Mouse (Mus musculus) erythroblast, embryonic 14.5 days (primary cell): ENCODE results near the gene Magoh.

ENCODE experiments used
- GATA1 ChIP-seq: IDR thresholded peaks from 2 replicates; pipeline ENCODE4 v1.6.1; 2012; ENCODE audit warnings: low read length, inconsistent platforms, mixed read lengths
- TAL1 ChIP-seq: IDR thresholded peaks from 3 replicates; pipeline ENCODE4 v1.6.1; 2012; ENCODE audit warnings: low read length, inconsistent platforms, mixed read lengths

DNA sequence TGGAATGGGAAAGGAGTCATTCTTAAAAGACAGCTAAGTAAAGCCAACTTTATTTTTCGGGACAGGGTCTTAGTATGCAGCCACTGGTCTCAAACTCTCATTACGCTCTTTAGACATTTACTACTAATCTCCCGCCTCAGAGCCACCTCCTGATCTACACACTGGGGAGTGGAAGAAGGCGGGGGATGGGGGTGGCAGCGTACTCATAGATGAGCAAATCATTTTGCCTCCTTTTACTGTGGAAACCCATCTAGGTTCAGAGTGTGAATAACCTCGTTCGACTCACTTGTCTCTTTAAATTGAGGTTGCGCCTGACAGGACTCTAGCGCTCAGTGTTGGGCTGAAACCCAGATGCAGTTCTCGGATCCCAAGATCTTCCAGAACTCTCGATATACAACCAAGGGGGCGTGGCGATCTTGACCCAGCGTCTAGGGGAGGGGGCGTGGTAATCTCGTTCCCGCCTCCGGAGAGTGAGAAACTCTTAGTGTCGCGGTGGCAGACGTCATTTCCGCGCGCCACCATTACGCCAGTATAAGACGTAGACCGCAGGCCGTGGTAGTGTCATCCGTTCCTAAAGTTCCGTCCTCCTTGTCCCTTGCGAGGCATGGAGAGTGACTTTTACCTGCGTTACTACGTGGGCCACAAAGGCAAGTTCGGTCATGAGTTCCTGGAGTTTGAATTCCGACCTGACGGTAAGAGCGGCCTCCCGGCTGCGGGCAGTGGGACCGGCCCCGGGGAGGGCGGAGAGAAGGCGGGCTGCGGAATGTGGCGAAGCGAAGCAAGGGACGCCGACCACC lies at the start of gene Magoh:
- TF ChIP-seq TAL1 (no peak), GATA1 (no peak)
